Mouse (Mus musculus) megakaryocyte, embryonic 14.5 days (primary cell): ENCODE measurements around the gene Smtn.

ENCODE experiments used
- FLI1 ChIP-seq: IDR thresholded peaks from 2 replicates; pipeline ENCODE4 v1.6.1; 2012; ENCODE audit warnings: low read length, inconsistent platforms, mixed read lengths
- GATA1 ChIP-seq: IDR thresholded peaks from 3 replicates; pipeline ENCODE4 v1.6.1; 2012; ENCODE audit warnings: mixed read lengths, low read length, inconsistent platforms, borderline replicate concordance

GRCm38 (mm10) chr11:3544409-3544808 is 4.0 kb upstream of the Smtn start:
- TF ChIP-seq GATA1 (no peak), FLI1 (no peak)
